Mouse (Mus musculus) gonadal fat pad, adult 2 months (tissue): Measurements from ENCODE around the gene Commd6. TPM values are rescaled to one million over a fixed set of nuclear protein-coding genes. Genes with fewer than 3 reads are reported as not detected.
"Not testable (repeated sequence)": the region's sequence is repeated elsewhere in the genome, so short reads cannot be mapped to it uniquely, and the experiment has no call there.

ENCODE experiments used
- DNase-seq: peaks from one replicate; pipeline ENCODE4 v3.0.0-alpha.2; 2012; ENCODE audit warnings: low read depth
- polyA plus RNA-seq: library from polyadenylated mRNA; depleted of rRNA; stranded (reverse); fragments of >200 nt; gene quantifications from 2 replicates; pipeline ENCODE4 v1.2.3, GENCODE M21; 2012; rRNA removed

Commd6 gene
- polyA plus RNA-seq, 1 experiment, result 32.7 TPM

GRCm38 (mm10) chr14:101608519-101609368 lies 31.7 kb downstream of the Commd6 start, which contains the start of gene Tbc1d4:
Gene Tbc1d4, minus strand, starts transcription at chr14:101609191.
- DNase-seq, result peak; percentile 56

DNA sequence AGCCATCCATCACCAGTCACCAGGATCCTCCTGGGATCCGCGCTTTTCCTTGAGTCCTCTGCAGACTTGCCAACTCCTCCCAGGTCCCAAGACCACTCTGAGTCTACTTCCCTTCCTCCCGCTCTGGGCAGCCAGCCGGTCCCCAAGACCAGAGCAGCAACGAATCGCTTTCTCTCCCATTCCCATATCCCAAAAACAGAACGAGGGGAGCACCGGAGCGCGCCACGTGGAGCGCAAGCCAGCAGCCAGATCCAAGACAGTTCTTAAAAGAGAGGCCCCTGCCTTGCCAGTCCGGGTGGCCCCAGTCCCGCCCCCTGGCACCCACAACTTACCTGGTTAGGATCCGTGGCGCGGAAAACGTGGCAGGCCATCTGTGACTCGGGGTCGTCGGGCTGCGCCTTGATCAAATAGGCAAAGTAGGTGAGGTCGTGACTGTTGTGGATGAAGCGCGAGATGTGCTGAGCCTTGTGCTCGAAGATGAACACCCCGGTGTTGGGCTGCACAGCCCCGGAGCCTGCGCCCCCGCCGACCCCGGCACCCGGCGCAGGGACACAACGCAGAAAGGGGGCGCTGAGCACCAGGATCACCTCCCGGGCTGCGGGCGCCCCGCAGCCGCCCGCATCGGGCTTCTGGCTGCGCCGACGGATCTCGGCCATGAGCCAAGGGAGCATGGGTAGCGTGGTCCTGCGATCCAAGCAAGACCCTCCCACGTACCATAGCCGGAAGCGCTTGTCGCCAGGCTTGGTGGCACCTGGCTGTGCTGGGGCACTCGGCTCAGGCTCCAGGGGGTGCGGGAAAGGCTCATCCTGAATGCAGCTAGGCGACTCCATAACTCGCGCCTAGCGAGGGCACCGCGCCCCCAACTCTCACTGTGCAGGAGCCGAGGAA lies 32.6 kb downstream of the Commd6 start:
- DNase-seq, result no peak

- DNase-seq, result no peak
Observed at GRCm38 (mm10) chr14:101605843-101606242, 34.6 kb downstream of the Commd6 start.

GRCm38 (mm10) chr14:101602851-101603250 lies 37.6 kb downstream of the Commd6 start:
- DNase-seq, result no peak

- DNase-seq, result no peak
Observed at GRCm38 (mm10) chr14:101597096-101597715, 43.3 kb downstream of the Commd6 start.

DNA sequence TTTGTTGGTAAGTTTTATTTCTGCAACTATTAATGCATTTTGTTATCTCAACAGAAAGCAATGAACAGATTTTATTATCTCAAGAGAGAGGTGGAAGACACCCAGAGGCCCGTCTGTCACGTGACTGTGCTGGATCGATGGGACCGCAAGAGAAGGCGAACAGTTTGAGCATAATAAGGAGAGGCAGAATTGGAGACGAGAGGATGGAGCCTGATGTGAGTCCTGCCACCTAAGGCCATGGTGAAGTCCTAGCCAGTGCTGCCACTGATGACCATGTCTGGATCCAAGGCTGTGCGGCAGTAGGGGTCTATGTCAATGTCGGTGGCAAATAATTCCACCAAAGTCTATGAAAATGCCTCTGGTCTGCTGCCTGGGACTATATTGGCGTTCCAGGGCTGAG lies 43.8 kb downstream of the Commd6 start:
- no peak for DNase-seq

DNA sequence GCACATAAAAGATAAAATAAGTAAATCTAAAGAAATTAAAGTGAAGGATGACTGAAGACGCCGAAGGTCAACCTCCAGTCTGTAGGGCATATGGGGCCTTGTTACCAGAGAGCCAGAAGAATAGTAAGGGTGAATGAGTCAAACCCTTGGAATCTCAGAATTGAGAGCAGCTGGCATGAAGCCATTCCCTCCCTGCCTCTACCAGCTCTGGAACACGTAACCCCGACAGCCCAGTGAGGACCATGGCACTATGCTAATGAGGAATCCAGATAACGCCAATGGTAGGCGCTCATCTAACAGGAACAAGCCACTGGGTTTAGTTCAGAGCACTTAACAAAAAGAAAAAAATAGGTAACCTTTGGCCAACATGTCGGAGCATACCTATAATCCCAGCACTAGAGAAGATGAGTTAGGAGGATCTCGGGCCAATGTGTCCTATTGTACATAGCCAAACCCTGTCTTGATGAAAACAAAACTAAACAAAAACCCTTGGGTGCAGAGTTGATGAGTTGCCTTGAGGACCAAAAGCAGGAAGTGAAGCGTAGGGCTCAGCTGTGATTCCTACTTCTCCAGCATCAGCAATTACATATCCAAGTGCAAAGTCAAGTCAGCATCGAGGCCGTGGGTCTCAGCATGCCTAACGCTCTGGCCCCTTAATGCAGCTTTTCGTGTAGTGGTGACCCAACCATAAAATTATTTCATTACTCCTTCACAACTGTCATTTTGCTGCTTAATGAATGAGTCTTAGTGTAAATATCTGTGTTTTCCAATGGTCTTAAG lies 45.0 kb downstream of the Commd6 start:
- DNase-seq, result no peak

DNA sequence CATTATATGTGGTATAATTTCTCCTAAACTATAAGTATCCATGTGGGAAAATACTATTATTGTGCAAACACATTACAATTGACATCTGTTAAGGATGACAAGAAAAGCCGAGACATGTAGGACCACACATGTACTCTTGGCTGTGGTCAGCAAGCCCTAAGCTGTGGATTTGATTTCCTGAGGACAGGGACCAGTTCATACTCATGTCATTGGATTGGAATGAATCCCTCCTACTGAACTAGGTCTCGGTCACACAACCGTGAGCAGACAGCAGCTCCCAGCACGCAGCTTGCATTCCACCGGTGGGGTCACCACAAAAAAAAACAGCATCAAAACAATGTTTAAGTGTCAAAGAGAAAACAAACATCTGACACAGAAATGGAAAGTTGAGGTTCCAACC lies 46.5 kb downstream of the Commd6 start:
- no peak for DNase-seq

DNA sequence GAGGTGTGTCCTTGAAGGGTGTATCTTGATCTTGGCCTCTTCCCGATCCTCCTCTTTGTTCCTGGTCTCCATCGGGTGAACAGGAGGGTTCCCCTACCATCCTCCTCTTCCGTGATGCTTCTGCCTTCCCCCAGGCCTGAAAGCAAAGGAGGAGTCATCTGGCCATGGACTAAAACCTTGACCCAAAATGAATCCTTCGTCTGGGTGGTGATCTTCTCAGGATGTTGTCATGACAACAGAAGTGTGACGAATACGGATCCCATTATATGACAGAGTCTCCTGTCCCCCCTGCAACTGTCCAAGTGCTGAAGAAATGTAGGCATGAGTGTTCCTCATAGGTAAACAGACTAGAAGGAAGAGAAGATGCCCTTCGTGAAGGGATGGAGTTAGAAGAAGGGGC lies 47.1 kb downstream of the Commd6 start:
- DNase-seq, result no peak

GRCm38 (mm10) chr14:101591101-101591500 lies 49.4 kb downstream of the Commd6 start:
- DNase-seq, result no peak

DNA sequence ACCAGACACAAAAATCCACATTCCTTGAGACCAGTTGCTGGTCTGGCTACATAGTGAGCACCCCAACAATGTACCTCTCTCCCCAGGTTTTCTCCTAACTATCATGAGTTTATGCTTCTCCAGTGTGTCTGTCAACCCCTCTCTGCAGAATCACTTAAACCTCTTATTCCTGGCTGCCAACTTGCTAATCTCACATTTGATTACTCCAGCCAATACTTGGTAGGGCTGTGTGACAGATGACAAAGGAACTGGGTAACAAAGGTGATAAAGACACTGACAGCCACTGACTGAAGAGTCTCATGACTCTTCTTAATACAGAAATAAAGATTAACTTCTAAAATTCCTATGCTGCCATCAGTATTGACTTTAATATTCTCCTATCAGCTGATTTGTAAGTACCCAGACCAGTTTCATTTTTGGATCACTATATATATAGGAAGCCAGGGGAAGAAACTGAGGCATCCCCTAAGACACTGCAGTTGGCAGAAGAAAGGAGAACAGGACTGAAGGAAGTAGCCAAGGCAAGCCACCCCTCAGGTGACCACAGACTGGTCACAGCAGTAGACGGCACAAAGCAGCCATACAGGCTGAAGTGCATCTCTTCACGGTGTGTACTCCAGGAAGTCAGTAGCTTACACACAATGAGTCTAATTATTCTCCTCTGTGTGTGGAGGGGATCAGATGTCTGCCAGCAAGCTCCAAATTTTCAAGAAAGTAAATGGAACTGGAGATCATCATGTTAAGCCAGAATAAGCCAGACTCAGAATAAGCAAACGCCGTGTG lies 52.1 kb downstream of the Commd6 start:
- DNase-seq, result not testable (repeated sequence)

DNA sequence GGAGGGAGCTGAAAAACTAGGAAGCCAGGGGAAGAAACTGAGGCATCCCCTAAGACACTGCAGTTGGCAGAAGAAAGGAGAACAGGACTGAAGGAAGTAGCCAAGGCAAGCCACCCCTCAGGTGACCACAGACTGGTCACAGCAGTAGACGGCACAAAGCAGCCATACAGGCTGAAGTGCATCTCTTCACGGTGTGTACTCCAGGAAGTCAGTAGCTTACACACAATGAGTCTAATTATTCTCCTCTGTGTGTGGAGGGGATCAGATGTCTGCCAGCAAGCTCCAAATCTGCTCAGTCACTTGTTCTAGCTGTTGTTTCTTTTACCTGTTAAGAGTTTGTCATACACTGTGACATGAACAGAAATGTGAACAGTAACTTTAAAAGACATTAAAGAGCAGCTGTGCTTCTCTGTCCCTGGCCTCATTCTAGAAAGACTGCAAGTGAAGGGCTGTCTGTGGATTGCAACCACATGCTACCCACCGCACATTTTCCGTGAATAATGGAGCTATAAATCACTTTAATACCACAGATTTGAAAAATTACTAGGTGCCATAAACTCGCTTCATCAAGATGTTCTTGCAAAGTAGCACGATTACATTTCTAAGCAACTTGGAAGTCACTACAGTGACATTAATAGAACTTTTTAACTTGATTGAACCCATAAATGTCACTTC lies 53.0 kb downstream of the Commd6 start:
- not testable (repeated sequence) for DNase-seq

GRCm38 (mm10) chr14:101586096-101586495 lies 54.4 kb downstream of the Commd6 start:
- no peak for DNase-seq

Other genes with a start within 250 kb of the Commd6 start
- gene Tbc1d4, start 31.5 kb downstream of the Commd6 start, polyA plus RNA-seq, result 12.7 and 14.0 TPM in 2 replicates
- gene Uchl3, start 13.3 kb upstream of the Commd6 start, polyA plus RNA-seq, result 7.4 and 11.0 TPM in 2 replicates
- 1.3 and 1.9 TPM in 2 replicates for gene Gm9922, start 89.1 kb upstream of the Commd6 start, polyA plus RNA-seq
- 9.7 and 14.1 TPM in 2 replicates for gene Lmo7, start 89.3 kb upstream of the Commd6 start, polyA plus RNA-seq